Mouse (Mus musculus): ENCODE data around the gene Plod1. TPM values are rescaled to one million over a fixed set of nuclear protein-coding genes. Genes with fewer than 3 reads are reported as not detected.
"Not testable (repeated sequence)": the region's sequence is repeated elsewhere in the genome, so short reads cannot be mapped to it uniquely, and the experiment has no call there.

Plod1 gene
- polyA plus RNA-seq, 1 experiment from 2014 or later: 40.9 TPM

GRCm38 (mm10) chr4:147879865-147880264 lies 56.7 kb downstream of the Plod1 start:
- Histone ChIP-seq H3K9me3 (ENCODE audit: control insufficient read depth, low read length) (no peaks in the 10 kb centered on the region), H3K9ac (ENCODE audit: low read length) (no peak overlapping the region), H3K4me3 (ENCODE audit: low read depth, low read length) (no peak overlapping the region), H3K4me2 (ENCODE audit: low read depth, severe bottlenecking) (no peak overlapping the region), H3K4me1 (ENCODE audit: control insufficient read depth, insufficient read depth, low read length) (no peaks in the 10 kb centered on the region), H3K27ac (replicated peaks; ENCODE audit: low read depth, low read length) (no peak overlapping the region), H3K36me3 (ENCODE audit: control insufficient read depth, insufficient read depth, low read length) (peaks cover 19% of the 10 kb centered on the region), H3K27me3 (ENCODE audit: control insufficient read depth, insufficient read depth, low read length) (no peaks in the 10 kb centered on the region)
- 69% methylated on average over 5 of the region's 5 CpGs for WGBS
- ATAC-seq (ENCODE audit: insufficient number of reproducible peaks, low FRiP score, low TSS enrichment, low read depth) (no peak), DNase-seq (ENCODE audit: low spot score) (no peak)

GRCm38 (mm10) chr4:147879456-147879855 lies 57.1 kb downstream of the Plod1 start:
- Histone ChIP-seq H3K9ac (ENCODE audit: low read length) (no peak overlapping the region), H3K9me3 (ENCODE audit: control insufficient read depth, low read length) (no peaks in the 10 kb centered on the region), H3K4me3 (ENCODE audit: low read depth, low read length) (no peak overlapping the region), H3K36me3 (ENCODE audit: control insufficient read depth, insufficient read depth, low read length) (peaks cover 19% of the 10 kb centered on the region), H3K27me3 (ENCODE audit: control insufficient read depth, insufficient read depth, low read length) (no peaks in the 10 kb centered on the region), H3K4me2 (ENCODE audit: low read depth, severe bottlenecking) (no peak overlapping the region), H3K4me1 (ENCODE audit: control insufficient read depth, insufficient read depth, low read length) (no peaks in the 10 kb centered on the region), H3K27ac (replicated peaks; ENCODE audit: low read depth, low read length) (no peak overlapping the region)
- DNase-seq (ENCODE audit: low spot score) (no peak), ATAC-seq (ENCODE audit: insufficient number of reproducible peaks, low FRiP score, low TSS enrichment, low read depth) (no peak)
- WGBS: 82% methylated on average over 2 of the region's 2 CpGs

- peaks cover 19% of the 10 kb centered on the region for H3K36me3 ChIP-seq (ENCODE audit: control insufficient read depth, insufficient read depth, low read length)
- no peaks in the 10 kb centered on the region for H3K27me3 ChIP-seq (ENCODE audit: control insufficient read depth, insufficient read depth, low read length)
- H3K4me2 ChIP-seq (ENCODE audit: low read depth, severe bottlenecking): no peak overlapping the region
- H3K9ac ChIP-seq (ENCODE audit: low read length): no peak overlapping the region
- no peak overlapping the region for H3K27ac ChIP-seq (replicated peaks; ENCODE audit: low read depth, low read length)
- no peaks in the 10 kb centered on the region for H3K9me3 ChIP-seq (ENCODE audit: control insufficient read depth, low read length)
- no peak for ATAC-seq (ENCODE audit: insufficient number of reproducible peaks, low FRiP score, low TSS enrichment, low read depth)
- no peaks in the 10 kb centered on the region for H3K4me1 ChIP-seq (ENCODE audit: control insufficient read depth, insufficient read depth, low read length)
- WGBS: 95% methylated on average over 9 of the region's 9 CpGs
- DNase-seq (ENCODE audit: low spot score): no peak
- no peak overlapping the region for H3K4me3 ChIP-seq (ENCODE audit: low read depth, low read length)
Measured at GRCm38 (mm10) chr4:147878537-147878936, 58.0 kb downstream of the Plod1 start.

- H3K27me3 ChIP-seq (ENCODE audit: control insufficient read depth, insufficient read depth, low read length): no peaks in the 10 kb centered on the region
- no peaks in the 10 kb centered on the region for H3K4me1 ChIP-seq (ENCODE audit: control insufficient read depth, insufficient read depth, low read length)
- H3K9ac ChIP-seq (ENCODE audit: low read length): no peak overlapping the region
- H3K9me3 ChIP-seq (ENCODE audit: control insufficient read depth, low read length): no peaks in the 10 kb centered on the region
- no peak overlapping the region for H3K27ac ChIP-seq (replicated peaks; ENCODE audit: low read depth, low read length)
- ATAC-seq (ENCODE audit: insufficient number of reproducible peaks, low FRiP score, low TSS enrichment, low read depth): no peak
- peaks cover 20% of the 10 kb centered on the region for H3K36me3 ChIP-seq (ENCODE audit: control insufficient read depth, insufficient read depth, low read length)
- no peak overlapping the region for H3K4me3 ChIP-seq (ENCODE audit: low read depth, low read length)
- DNase-seq (ENCODE audit: low spot score): no peak
- H3K4me2 ChIP-seq (ENCODE audit: low read depth, severe bottlenecking): no peak overlapping the region
- 89% methylated on average over 4 of the region's 4 CpGs for WGBS
Measured at GRCm38 (mm10) chr4:147875852-147876575, 60.6 kb downstream of the Plod1 start.

- Histone ChIP-seq H3K4me1 (ENCODE audit: control insufficient read depth, insufficient read depth, low read length) (peaks cover 13% of the 10 kb centered on the region; the same call in 1 of the 2 replicates), H3K4me3 (ENCODE audit: low read depth, low read length) (peak overlapping the region; percentile 83), H3K4me2 (ENCODE audit: low read depth, severe bottlenecking) (peak overlapping the region; percentile 81), H3K27me3 (ENCODE audit: control insufficient read depth, insufficient read depth, low read length) (no peaks in the 10 kb centered on the region), H3K9me3 (ENCODE audit: control insufficient read depth, low read length) (no peaks in the 10 kb centered on the region), H3K9ac (ENCODE audit: low read length) (peak overlapping the region; percentile 49), H3K36me3 (ENCODE audit: control insufficient read depth, insufficient read depth, low read length) (peaks cover 17% of the 10 kb centered on the region; the same call in 1 of the 2 replicates), H3K27ac (replicated peaks; ENCODE audit: low read depth, low read length) (no peak overlapping the region)
- no peak for DNase-seq (ENCODE audit: low spot score)
- no peak for ATAC-seq (ENCODE audit: insufficient number of reproducible peaks, low FRiP score, low TSS enrichment, low read depth)
- 15% methylated on average over 5 of the region's 5 CpGs for WGBS
Measured at GRCm38 (mm10) chr4:147869238-147869637, 67.3 kb downstream of the Plod1 start.

- Histone ChIP-seq H3K36me3 (ENCODE audit: control insufficient read depth, insufficient read depth, low read length) (peaks cover 17% of the 10 kb centered on the region; the same call in 1 of the 2 replicates), H3K9me3 (ENCODE audit: control insufficient read depth, low read length) (no peaks in the 10 kb centered on the region), H3K4me2 (ENCODE audit: low read depth, severe bottlenecking) (peak within 1 kb of the TSS; percentile 81), H3K9ac (ENCODE audit: low read length) (peak within 1 kb of the TSS; percentile 79), H3K27me3 (ENCODE audit: control insufficient read depth, insufficient read depth, low read length) (no peaks in the 10 kb centered on the region), H3K4me3 (ENCODE audit: low read depth, low read length) (peak within 1 kb of the TSS; percentile 83), H3K4me1 (ENCODE audit: control insufficient read depth, insufficient read depth, low read length) (peaks cover 13% of the 10 kb centered on the region; the same call in 1 of the 2 replicates), H3K27ac (replicated peaks; ENCODE audit: low read depth, low read length) (0 out of 2 replicates have a peak within 1 kb of the TSS, but pooled peaks have one; percentile 21)
- WGBS: under 1% methylated on average over 30 of the region's 30 CpGs
- peak; percentile 98 for ATAC-seq (ENCODE audit: insufficient number of reproducible peaks, low FRiP score, low TSS enrichment, low read depth)
- DNase-seq (ENCODE audit: low spot score): peak; percentile 94
Measured at GRCm38 (mm10) chr4:147868450-147869031, 68.0 kb downstream of the Plod1 start, which contains the start of the genes Miip and Fv1. Gene Miip, minus strand, starts transcription at chr4:147868816. Gene Fv1, plus strand, starts transcription at chr4:147868979.

- DNase-seq (ENCODE audit: low spot score): no peak
- Histone ChIP-seq H3K36me3 (ENCODE audit: control insufficient read depth, insufficient read depth, low read length) (peaks cover 11% of the 10 kb centered on the region; the same call in 1 of the 2 replicates), H3K27ac (replicated peaks; ENCODE audit: low read depth, low read length) (0 out of 2 replicates have a peak overlapping the region, but pooled peaks have one; percentile 21)
Measured at GRCm38 (mm10) chr4:147867563-147868449, 68.8 kb downstream of the Plod1 start.

GRCm38 (mm10) chr4:147866793-147867192 lies 69.8 kb downstream of the Plod1 start:
- DNase-seq (ENCODE audit: low spot score); H3K4me2 ChIP-seq (ENCODE audit: low read depth, severe bottlenecking); H3K9ac ChIP-seq (ENCODE audit: low read length); ATAC-seq (ENCODE audit: insufficient number of reproducible peaks, low FRiP score, low TSS enrichment, low read depth); H3K27ac ChIP-seq (replicated peaks; ENCODE audit: low read depth, low read length); H3K9me3 ChIP-seq (ENCODE audit: control insufficient read depth, low read length); H3K36me3 ChIP-seq (ENCODE audit: control insufficient read depth, insufficient read depth, low read length); H3K27me3 ChIP-seq (ENCODE audit: control insufficient read depth, insufficient read depth, low read length); H3K4me3 ChIP-seq (ENCODE audit: low read depth, low read length): not testable (repeated sequence)
- H3K4me1 ChIP-seq (ENCODE audit: control insufficient read depth, insufficient read depth, low read length): peaks cover 13% of the 10 kb centered on the region; the same call in 1 of the 2 replicates
- WGBS: 33% methylated on average over 3 of the region's 3 CpGs

More at GRCm38 (mm10) chr4:147867563-147868449, 68.8 kb downstream of the Plod1 start:
- Histone ChIP-seq H3K9me3 (ENCODE audit: control insufficient read depth, low read length) (no peaks in the 10 kb centered on the region), H3K4me2 (ENCODE audit: low read depth, severe bottlenecking) (peak overlapping the region; percentile 81), H3K4me3 (ENCODE audit: low read depth, low read length) (peak overlapping the region; percentile 83), H3K9ac (ENCODE audit: low read length) (peak overlapping the region; percentile 79), H3K27me3 (ENCODE audit: control insufficient read depth, insufficient read depth, low read length) (no peaks in the 10 kb centered on the region), H3K4me1 (ENCODE audit: control insufficient read depth, insufficient read depth, low read length) (peaks cover 13% of the 10 kb centered on the region; the same call in 1 of the 2 replicates)
- 6% methylated on average over 22 of the region's 22 CpGs for WGBS
- peak; percentile 69 for ATAC-seq (ENCODE audit: insufficient number of reproducible peaks, low FRiP score, low TSS enrichment, low read depth)

Measured in limb, embryonic 11.5 days (tissue).